Mouse (Mus musculus) hindbrain, embryonic 15.5 days (tissue): ENCODE data around the gene Ren1. TPM values are rescaled to one million over a fixed set of nuclear protein-coding genes. Genes with fewer than 3 reads are reported as not detected.

Experiments
- ATAC-seq: fragments of 200-750 bp; cut with Nextera tagmentation; 2 replicates; pipeline ENCODE4 v1.8.0; 2017; ENCODE audit warnings: low read depth, moderate number of reproducible peaks, moderate TSS enrichment; ENCODE audit not compliant: low FRiP score
- H3K27ac ChIP-seq: fragments of 300-500 bp; sonication (generic); replicated peaks from 2 replicates; pipeline ENCODE4 v1.5.1; 2015; ENCODE audit warnings: mild to moderate bottlenecking, inconsistent platforms
- H3K27me3 ChIP-seq: fragments of 300-500 bp; sonication (generic); 2 replicates; pipeline ENCODE4 v1.6.1; 2015; ENCODE audit warnings: control low read depth, inconsistent platforms
- H3K36me3 ChIP-seq: fragments of 300-500 bp; sonication (generic); 2 replicates; pipeline ENCODE4 v1.6.1; 2015; ENCODE audit warnings: control low read depth, inconsistent platforms
- H3K4me1 ChIP-seq: fragments of 300-500 bp; sonication (generic); replicated peaks from 2 replicates; pipeline ENCODE4 v1.6.1; 2015; ENCODE audit warnings: control low read depth, inconsistent platforms
- H3K4me2 ChIP-seq: fragments of 300-500 bp; sonication (generic); 2 replicates; pipeline ENCODE4 v1.6.1; 2015; ENCODE audit warnings: moderate library complexity, mild to moderate bottlenecking, inconsistent platforms
- H3K4me3 ChIP-seq: fragments of 300-500 bp; sonication (generic); 2 replicates; pipeline ENCODE4 v1.5.1; 2015; ENCODE audit warnings: mild to moderate bottlenecking, inconsistent platforms
- H3K9ac ChIP-seq: fragments of 300-500 bp; sonication (generic); 2 replicates; pipeline ENCODE4 v1.6.1; 2015; ENCODE audit warnings: inconsistent platforms
- H3K9me3 ChIP-seq: fragments of 300-500 bp; sonication (generic); 2 replicates; pipeline ENCODE4 v1.6.1; 2016; ENCODE audit warnings: control low read depth, inconsistent platforms
- WGBS: fragments of 180-500 bp; shearing (Covaris S2); methylation state at CpG from one replicate; pipeline ENCODE4 v1.1.7; 2015; 5-methylcytosine and 5-hydroxymethylcytosine counted together
- polyA plus RNA-seq: library from polyadenylated mRNA; unstranded; fragments of >200 nt; fragmentation: Nextera tagmentation; extraction: Ambion mirVana; gene quantifications from 2 replicates; pipeline ENCODE4 v1.2.1, GENCODE M21; 2015

Gene Ren1
- polyA plus RNA-seq, 1 experiment from 2014 or later: 7.9 TPM

- no peaks in the 10 kb centered on the region for H3K9me3 ChIP-seq
Observed at GRCm38 (mm10) chr1:133400014-133400725, 49.9 kb downstream of the Ren1 start.

GRCm38 (mm10) chr1:133404005-133404404 is 53.7 kb downstream of the Ren1 start:
- H3K9ac ChIP-seq: no peak overlapping the region
- H3K27ac ChIP-seq: no peak overlapping the region
- no peaks in the 10 kb centered on the region for H3K27me3 ChIP-seq
- no peak for ATAC-seq
- H3K4me1 ChIP-seq: 0 out of 2 replicates have a peak, but pooled peaks cover 3% of the 10 kb centered on the region
- no peaks in the 10 kb centered on the region for H3K36me3 ChIP-seq
- no peak overlapping the region for H3K4me3 ChIP-seq
- WGBS: 96% methylated on average over 4 of the region's 4 CpGs
- H3K4me2 ChIP-seq: no peak overlapping the region
- H3K9me3 ChIP-seq: no peaks in the 10 kb centered on the region

More at GRCm38 (mm10) chr1:133400014-133400725, 49.9 kb downstream of the Ren1 start:
- 86% methylated on average over 13 of the region's 13 CpGs for WGBS
- Histone ChIP-seq H3K36me3 (no peaks in the 10 kb centered on the region), H3K9ac (no peak overlapping the region), H3K27me3 (no peaks in the 10 kb centered on the region), H3K4me1 (peaks cover 18% of the 10 kb centered on the region), H3K4me2 (no peak overlapping the region), H3K4me3 (no peak overlapping the region), H3K27ac (no peak overlapping the region)
- no peak for ATAC-seq

- no peak for ATAC-seq
- no peak overlapping the region for H3K4me2 ChIP-seq
- 0 out of 2 replicates have a peak, but pooled peaks cover 6% of the 10 kb centered on the region for H3K4me1 ChIP-seq
- no peaks in the 10 kb centered on the region for H3K27me3 ChIP-seq
- no peaks in the 10 kb centered on the region for H3K9me3 ChIP-seq
- H3K4me3 ChIP-seq: no peak overlapping the region
- H3K27ac ChIP-seq: no peak overlapping the region
- no peaks in the 10 kb centered on the region for H3K36me3 ChIP-seq
- 86% methylated on average over 7 of the region's 7 CpGs for WGBS
- H3K9ac ChIP-seq: no peak overlapping the region
Observed at GRCm38 (mm10) chr1:133406614-133407013, 56.3 kb downstream of the Ren1 start.

- WGBS: 47% methylated on average over 6 of the region's 6 CpGs
- no peak overlapping the region for H3K4me2 ChIP-seq
- 0 out of 2 replicates have a peak, but pooled peaks cover 6% of the 10 kb centered on the region for H3K4me1 ChIP-seq
- no peak overlapping the region for H3K27ac ChIP-seq
- H3K9me3 ChIP-seq: no peaks in the 10 kb centered on the region
- no peaks in the 10 kb centered on the region for H3K27me3 ChIP-seq
- ATAC-seq: no peak
- H3K36me3 ChIP-seq: no peaks in the 10 kb centered on the region
- H3K4me3 ChIP-seq: no peak overlapping the region
- H3K9ac ChIP-seq: no peak overlapping the region
Observed at GRCm38 (mm10) chr1:133407436-133407835, 57.1 kb downstream of the Ren1 start.

GRCm38 (mm10) chr1:133408321-133408720 is 58.0 kb downstream of the Ren1 start:
- ATAC-seq: no peak
- Histone ChIP-seq H3K9me3 (no peaks in the 10 kb centered on the region), H3K36me3 (no peaks in the 10 kb centered on the region), H3K27ac (no peak overlapping the region), H3K4me3 (no peak overlapping the region), H3K4me1 (0 out of 2 replicates have a peak, but pooled peaks cover 6% of the 10 kb centered on the region), H3K27me3 (no peaks in the 10 kb centered on the region), H3K9ac (no peak overlapping the region), H3K4me2 (no peak overlapping the region)
- WGBS: 43% methylated on average over 9 of the region's 9 CpGs

- Histone ChIP-seq H3K27ac (no peak overlapping the region), H3K9me3 (no peaks in the 10 kb centered on the region), H3K4me3 (no peak overlapping the region), H3K9ac (no peak overlapping the region), H3K4me2 (no peak overlapping the region), H3K27me3 (no peaks in the 10 kb centered on the region), H3K36me3 (no peaks in the 10 kb centered on the region), H3K4me1 (0 out of 2 replicates have a peak, but pooled peaks cover 9% of the 10 kb centered on the region)
- no peak for ATAC-seq
- 12% methylated on average over 6 of the region's 6 CpGs for WGBS
Observed at GRCm38 (mm10) chr1:133408880-133409516, 58.7 kb downstream of the Ren1 start.

GRCm38 (mm10) chr1:133409786-133410185 is 59.5 kb downstream of the Ren1 start:
- Histone ChIP-seq H3K4me3 (no peak overlapping the region), H3K4me2 (no peak overlapping the region), H3K9me3 (no peaks in the 10 kb centered on the region), H3K27ac (no peak overlapping the region), H3K36me3 (no peaks in the 10 kb centered on the region), H3K27me3 (no peaks in the 10 kb centered on the region), H3K4me1 (0 out of 2 replicates have a peak, but pooled peaks cover 9% of the 10 kb centered on the region), H3K9ac (no peak overlapping the region)
- no peak for ATAC-seq
- WGBS: 53% methylated on average over 9 of the region's 9 CpGs

Other genes with a start within 250 kb of the Ren1 start
- 26.7 and 28.0 TPM in 2 replicates for gene Ppp1r15b, start 219.4 kb upstream of the Ren1 start, polyA plus RNA-seq
- 17.2 and 19.9 TPM in 2 replicates for gene Plekha6, start 186.3 kb upstream of the Ren1 start, polyA plus RNA-seq
- 0.13 TPM in 1 of 2 replicates, not detected in the other for gene Golt1a, start 40.7 kb upstream of the Ren1 start, polyA plus RNA-seq
- 0.34 TPM in 1 of 2 replicates, not detected in the other for gene Kiss1, start 28.6 kb upstream of the Ren1 start, polyA plus RNA-seq
- gene Etnk2, start 13.1 kb downstream of the Ren1 start, polyA plus RNA-seq: 21.1 and 22.4 TPM in 2 replicates
- gene Sox13, start 73.9 kb downstream of the Ren1 start, polyA plus RNA-seq: 6.0 and 7.3 TPM in 2 replicates